Mouse (Mus musculus) CD4-positive, CD25-positive, alpha-beta regulatory T cell, adult 4 months (primary cell): ENCODE measurements around the gene Abhd12. TPM values are rescaled to one million over a fixed set of nuclear protein-coding genes. Genes with fewer than 3 reads are reported as not detected.

Experiments
- ATAC-seq: one replicate; pipeline ENCODE4 v1.8.0; 2017
- polyA plus RNA-seq, 2 experiments: library from polyadenylated mRNA; unstranded; fragments of 100-300 nt; shearing (Covaris generic); gene quantifications; one replicate each; pipeline ENCODE4 v1.2.1; 2017

The Abhd12 gene
- polyA plus RNA-seq, 2 experiments from 2014 or later = 11.2 to 14.5 TPM

- ATAC-seq = no peak
Observed at GRCm38 (mm10) chr2:150847436-150847995, 57.0 kb downstream of the Abhd12 start.

GRCm38 (mm10) chr2:150844798-150845197 is 59.7 kb downstream of the Abhd12 start:
- no peak for ATAC-seq

- no peak for ATAC-seq
Observed at GRCm38 (mm10) chr2:150842049-150842461, 62.5 kb downstream of the Abhd12 start.

- no peak for ATAC-seq
Observed at GRCm38 (mm10) chr2:150841109-150841508, 63.4 kb downstream of the Abhd12 start.

- peak; percentile 58 for ATAC-seq
Observed at GRCm38 (mm10) chr2:150839686-150840471, 64.7 kb downstream of the Abhd12 start.

GRCm38 (mm10) chr2:150837781-150838180 is 66.8 kb downstream of the Abhd12 start:
- ATAC-seq = no peak

GRCm38 (mm10) chr2:150836906-150837305 is 67.6 kb downstream of the Abhd12 start:
- ATAC-seq = no peak

GRCm38 (mm10) chr2:150835975-150836374 is 68.6 kb downstream of the Abhd12 start:
- no peak for ATAC-seq

GRCm38 (mm10) chr2:150834616-150835015 is 69.9 kb downstream of the Abhd12 start:
- no peak for ATAC-seq

- no peak for ATAC-seq
Observed at GRCm38 (mm10) chr2:150832029-150832428, 72.5 kb downstream of the Abhd12 start.

GRCm38 (mm10) chr2:150830911-150831441 is 73.6 kb downstream of the Abhd12 start:
- peak; percentile 38 for ATAC-seq

GRCm38 (mm10) chr2:150830011-150830410 is 74.5 kb downstream of the Abhd12 start:
- ATAC-seq = no peak

GRCm38 (mm10) chr2:150828654-150829053 is 75.9 kb downstream of the Abhd12 start:
- ATAC-seq = no peak

GRCm38 (mm10) chr2:150828164-150828563 is 76.4 kb downstream of the Abhd12 start:
- ATAC-seq = peak; percentile 34

- ATAC-seq = no peak
Observed at GRCm38 (mm10) chr2:150826426-150826825, 78.1 kb downstream of the Abhd12 start.

- no peak for ATAC-seq
Observed at GRCm38 (mm10) chr2:150822987-150823386, 81.6 kb downstream of the Abhd12 start.

- no peak for ATAC-seq
Observed at GRCm38 (mm10) chr2:150820720-150821119, 83.8 kb downstream of the Abhd12 start.

GRCm38 (mm10) chr2:150818742-150819141 is 85.8 kb downstream of the Abhd12 start:
- ATAC-seq = no peak

GRCm38 (mm10) chr2:150816676-150817402 is 87.7 kb downstream of the Abhd12 start:
- ATAC-seq = no peak

- no peak for ATAC-seq
Observed at GRCm38 (mm10) chr2:150812816-150813215, 91.7 kb downstream of the Abhd12 start.

GRCm38 (mm10) chr2:150810603-150811002 is 93.9 kb downstream of the Abhd12 start:
- ATAC-seq = no peak

- no peak for ATAC-seq
Observed at GRCm38 (mm10) chr2:150808812-150809211, 95.7 kb downstream of the Abhd12 start.

GRCm38 (mm10) chr2:150808381-150808780 is 96.2 kb downstream of the Abhd12 start:
- no peak for ATAC-seq
